Mouse (Mus musculus) gastrocnemius, postnatal 25 days (tissue): ENCODE data around the gene Rps15. TPM values are rescaled to one million over a fixed set of nuclear protein-coding genes. Genes with fewer than 3 reads are reported as not detected.
"Not testable (repeated sequence)": the region's sequence is repeated elsewhere in the genome, so short reads cannot be mapped to it uniquely, and the experiment has no call there.

ENCODE experiments used
- DNase-seq: peaks from one replicate; pipeline ENCODE4 v3.0.0; 2022
- long read RNA-seq, 2 experiments: library from polyadenylated mRNA; stranded (forward); transcript quantifications; one replicate each; pipeline ENCODE4 v2.0.0; 2021
- total RNA-seq, 2 experiments: library from RNA; stranded (reverse); gene quantifications; 1 replicate in 1 of 2; 2 replicates in 1 of 2; pipeline ENCODE4 v1.2.3; 2021

The Rps15 gene
- total RNA-seq: 100 to 1,000 TPM; 575 to 593 TPM
- long read RNA-seq, experiment 1, transcript Rps15-202 (4 exons, 500 nt): major isoform, 207 of 279 reads
- long read RNA-seq, experiment 1, transcript Rps15-201 (3 exons, 572 nt): minor isoform, 12 of 279 reads
- long read RNA-seq, experiment 1, partial matches to known transcripts: 18 of 279 reads
- long read RNA-seq, experiment 1, other reads (novel, unspliced or antisense): 42 of 279 reads
- long read RNA-seq, experiment 2, transcript Rps15-202 (4 exons, 500 nt): major isoform, 158 of 216 reads
- long read RNA-seq, experiment 2, transcript Rps15-201 (3 exons, 572 nt): minor isoform, 11 of 216 reads
- long read RNA-seq, experiment 2, partial matches to known transcripts: 43 of 216 reads
- long read RNA-seq, experiment 2, other reads (novel, unspliced or antisense): 4 of 216 reads

DNA sequence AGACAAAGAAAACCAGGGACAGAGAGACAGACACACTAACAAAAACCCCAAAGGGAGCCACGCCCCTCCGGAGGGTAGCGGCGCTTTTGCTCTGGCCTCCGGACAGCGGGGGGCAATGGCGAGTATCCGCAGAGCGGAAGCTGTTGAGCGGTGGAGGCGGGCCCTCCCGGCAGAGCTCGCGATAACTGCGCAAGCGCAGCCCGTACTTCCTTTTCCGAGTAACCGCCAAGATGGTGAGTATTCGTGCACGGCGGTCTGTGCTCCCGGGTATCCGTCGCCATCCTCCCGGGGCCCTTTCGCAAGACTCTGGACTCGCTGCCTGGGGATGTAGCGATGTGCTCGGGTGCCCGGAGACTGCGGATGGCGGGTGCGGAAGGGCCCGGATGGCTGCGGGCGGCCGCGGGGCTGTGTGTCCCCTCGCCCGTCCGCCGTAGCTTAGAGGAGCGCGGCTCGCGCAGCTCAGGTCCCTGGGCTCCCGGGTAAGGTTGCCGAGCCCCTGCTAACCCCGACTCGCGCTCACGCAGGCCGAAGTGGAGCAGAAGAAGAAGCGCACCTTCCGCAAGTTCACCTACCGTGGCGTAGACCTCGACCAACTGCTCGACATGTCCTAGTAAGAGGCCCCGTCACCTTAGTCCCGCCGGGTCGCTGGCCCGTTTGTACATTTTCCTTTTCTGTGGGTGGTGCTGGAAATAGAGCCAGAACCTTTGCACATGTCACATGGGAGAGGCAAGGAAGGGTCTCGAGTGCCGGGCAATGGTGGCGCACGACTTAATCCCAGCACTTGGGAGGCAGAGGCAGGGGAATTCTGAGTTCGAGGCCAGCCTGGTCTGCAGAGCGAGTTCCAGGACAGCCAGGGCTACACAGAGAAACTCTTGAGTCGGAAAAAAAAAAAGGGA, at the start of gene Rps15:
TSS of gene Rps15 (plus strand) at position 203 of the 896 bp plus-strand sequence.
- DNase-seq: peak; percentile 92

DNA sequence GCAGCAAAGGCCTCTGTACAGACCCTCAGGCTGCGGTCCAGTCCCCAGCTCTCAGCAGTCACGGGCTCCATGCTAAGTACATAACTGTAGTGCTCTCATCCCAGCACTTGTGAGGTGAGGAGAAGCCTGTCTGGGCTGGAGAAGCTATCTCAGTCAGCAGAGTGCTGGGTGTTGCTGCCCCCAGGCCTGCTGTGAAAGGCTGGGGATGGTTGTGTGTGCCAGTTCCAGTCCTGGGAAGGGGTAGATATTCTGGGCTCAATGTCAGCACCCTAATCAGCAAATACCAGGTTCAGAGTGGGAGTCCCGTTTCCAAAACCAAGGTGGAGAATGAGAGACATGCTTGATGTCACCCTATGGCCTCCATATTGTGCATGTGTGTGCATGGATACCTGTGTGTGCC, 49.6 kb upstream of the Rps15 start:
- DNase-seq: no peak

DNA sequence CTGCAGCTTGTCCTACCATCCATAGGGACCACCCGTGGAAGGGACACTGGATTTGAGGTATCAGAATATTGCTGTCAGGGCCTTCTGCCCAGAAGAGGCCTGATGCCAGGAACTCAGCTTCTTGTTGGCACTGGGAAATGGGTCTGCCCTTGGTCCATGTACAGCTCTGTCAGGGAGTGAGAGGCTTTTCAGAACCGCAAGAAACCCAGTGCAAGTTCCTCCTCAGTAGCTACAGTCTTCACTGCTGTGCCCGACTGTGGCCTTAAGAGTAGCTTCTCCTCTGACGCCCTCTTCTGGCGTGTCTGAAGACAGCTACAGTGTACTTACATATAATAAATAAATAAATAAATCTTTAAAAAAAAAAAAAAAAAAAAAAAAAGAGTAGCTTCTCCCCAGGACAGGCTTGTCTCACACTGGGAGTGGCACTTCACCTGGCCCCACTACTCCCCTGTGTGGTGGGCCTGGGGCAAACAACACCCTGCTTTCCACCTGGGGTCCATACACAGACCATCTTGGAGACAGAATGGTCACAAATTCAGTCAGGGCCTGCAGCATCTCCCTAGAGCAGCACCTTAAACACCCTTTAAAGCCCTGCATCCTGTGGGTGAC, 47.4 kb upstream of the Rps15 start:
- DNase-seq: no peak

DNA sequence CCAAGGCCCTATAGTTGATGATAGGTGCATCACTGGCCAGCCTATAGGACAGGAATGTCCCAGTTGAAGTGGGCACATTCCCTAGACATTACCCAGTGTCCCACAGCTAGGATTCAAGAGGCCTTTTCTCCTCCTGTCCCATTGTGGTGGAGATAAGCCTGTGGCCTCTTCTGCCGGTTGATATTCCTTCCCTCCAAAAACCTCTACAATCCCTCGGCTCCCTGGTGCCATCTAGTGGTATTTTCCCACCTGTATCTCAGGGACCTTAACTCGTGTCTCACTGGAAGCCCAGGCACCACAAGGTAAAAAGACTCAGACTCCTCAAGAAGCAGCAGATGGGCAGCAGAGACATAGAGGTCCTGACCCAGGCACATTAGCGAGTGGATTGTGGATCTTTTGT, 46.7 kb upstream of the Rps15 start:
- DNase-seq: peak; percentile 51

DNA sequence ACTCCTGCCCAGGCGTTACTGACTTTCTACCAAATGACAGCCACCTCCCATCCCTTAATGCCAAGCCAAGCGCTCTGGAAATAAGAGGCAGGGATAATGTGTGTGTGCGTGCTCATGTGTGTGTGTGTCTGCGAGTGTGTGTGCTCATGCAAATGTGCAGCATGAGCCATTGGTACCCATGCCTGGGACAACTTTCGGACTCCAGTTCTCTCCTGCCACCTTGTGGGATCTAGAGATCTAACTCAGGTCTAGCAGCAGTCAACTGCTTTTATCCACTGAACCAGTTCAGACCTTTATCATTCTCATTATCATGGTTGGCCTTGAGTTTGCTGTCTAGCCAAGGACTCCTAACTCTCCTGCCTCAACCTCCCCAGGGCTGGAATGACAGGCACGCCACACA, 44.4 kb upstream of the Rps15 start:
- DNase-seq: no peak

DNA sequence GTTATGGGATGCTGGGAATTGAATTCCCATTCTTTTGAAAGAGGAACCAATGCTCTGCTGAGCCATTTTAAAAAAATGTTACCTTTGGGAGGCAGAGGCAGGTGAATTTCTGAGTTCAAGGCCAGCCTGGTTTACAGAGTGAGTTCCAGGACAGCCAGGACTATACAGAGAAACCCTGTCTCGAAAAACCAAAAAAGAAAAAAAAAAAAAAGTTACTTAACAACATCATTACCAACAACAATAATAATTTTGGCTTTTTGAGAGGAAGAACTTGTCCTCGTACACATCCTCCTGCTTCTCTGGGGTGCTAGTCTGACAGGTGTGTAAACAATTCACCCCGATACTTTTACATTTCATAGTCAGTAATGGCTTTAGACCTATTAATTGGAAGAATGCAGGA, 43.8 kb upstream of the Rps15 start:
- not testable (repeated sequence) for DNase-seq

DNA sequence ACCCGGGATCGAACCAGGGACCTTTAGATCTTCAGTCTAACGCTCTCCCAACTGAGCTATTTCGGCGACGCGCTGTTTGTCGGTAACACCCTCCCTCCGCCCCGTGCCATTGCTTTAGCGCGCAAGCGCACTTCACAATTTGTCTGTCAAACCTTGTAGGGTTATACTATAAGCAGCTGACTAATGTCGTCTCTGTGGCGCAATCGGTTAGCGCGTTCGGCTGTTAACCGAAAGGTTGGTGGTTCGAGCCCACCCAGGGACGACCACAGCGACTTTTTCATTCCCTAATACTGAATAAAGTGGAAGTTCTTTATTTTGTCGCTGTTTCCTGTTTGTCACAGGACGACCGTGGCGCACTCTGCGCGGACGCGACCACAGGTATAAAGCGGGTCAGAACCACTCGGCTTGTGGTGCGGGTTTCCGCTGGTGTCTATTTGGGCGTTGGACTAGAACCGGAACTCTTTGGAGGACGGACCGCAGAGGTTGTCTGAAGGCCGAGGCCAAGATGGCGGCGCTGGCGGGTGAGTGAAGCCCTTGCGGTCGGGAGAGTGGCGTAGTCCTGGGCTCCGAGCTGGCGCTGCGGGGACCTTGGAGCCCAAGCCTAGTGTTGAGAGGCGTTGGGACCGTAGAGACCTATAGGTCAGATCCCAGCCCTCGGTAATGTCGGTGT, 43.1 kb upstream of the Rps15 start, which contains the start of gene Ndufs7:
TSS of gene Ndufs7 (plus strand) at position 151 of the 670 bp plus-strand sequence.
- DNase-seq: peak; percentile 89

DNA sequence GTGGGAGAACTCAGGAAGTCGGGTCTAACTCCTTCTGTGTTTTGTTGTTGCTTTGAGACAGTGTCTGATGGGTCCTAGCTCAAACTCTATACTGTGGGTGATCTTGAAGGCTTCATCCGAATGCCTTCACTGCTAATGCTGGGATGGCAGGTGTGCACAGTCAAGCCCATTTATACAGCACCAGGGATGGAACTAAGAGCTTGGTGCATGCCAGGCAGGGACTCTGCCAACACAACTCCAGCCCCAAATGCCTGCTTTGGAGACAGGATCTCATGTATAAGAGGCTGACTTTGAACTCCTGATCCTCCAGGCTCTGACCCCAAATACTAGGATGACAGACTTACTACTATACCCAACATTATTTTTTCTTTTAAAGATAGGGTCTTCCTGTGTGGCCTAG, 42.2 kb upstream of the Rps15 start:
- no peak for DNase-seq

DNA sequence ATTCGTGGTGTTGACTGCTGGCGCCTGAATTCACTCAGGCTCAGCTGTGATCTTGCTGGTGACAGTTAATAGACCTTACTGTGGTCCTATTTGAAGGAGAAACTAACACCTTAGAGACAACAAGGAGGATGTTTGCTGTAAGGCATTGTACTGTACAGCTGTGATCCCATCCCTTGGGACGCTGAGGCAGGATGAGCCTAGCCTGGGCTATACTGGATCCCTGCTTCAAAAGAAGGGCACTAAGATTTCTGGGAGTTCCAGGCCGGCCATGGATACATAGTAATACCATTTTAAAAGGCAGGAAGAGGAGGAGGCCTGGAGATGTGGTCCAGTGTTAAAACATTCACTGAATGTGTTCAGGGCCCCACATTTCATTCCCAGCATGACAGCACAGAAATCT, 41.7 kb upstream of the Rps15 start:
- DNase-seq: no peak

DNA sequence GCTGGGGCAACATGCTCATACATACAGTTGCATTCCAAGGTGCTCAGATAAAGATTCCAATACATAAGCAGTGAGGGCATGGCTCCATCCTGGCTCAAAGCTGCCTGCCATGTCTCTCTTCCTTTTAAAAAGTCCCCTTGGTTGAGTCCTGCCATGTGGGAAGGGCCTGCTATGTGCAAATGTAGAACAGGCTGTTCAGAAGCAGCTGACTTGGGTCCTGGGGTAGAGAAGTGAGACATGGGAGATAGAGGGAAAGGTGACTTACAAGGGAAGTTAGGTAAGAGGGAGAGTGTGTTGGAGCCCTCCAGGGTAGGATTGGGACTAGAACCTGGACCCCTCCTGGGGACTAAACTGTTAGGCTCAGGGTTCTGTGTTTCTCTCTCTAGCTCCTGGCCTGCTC, 40.2 kb upstream of the Rps15 start:
- no peak for DNase-seq

DNA sequence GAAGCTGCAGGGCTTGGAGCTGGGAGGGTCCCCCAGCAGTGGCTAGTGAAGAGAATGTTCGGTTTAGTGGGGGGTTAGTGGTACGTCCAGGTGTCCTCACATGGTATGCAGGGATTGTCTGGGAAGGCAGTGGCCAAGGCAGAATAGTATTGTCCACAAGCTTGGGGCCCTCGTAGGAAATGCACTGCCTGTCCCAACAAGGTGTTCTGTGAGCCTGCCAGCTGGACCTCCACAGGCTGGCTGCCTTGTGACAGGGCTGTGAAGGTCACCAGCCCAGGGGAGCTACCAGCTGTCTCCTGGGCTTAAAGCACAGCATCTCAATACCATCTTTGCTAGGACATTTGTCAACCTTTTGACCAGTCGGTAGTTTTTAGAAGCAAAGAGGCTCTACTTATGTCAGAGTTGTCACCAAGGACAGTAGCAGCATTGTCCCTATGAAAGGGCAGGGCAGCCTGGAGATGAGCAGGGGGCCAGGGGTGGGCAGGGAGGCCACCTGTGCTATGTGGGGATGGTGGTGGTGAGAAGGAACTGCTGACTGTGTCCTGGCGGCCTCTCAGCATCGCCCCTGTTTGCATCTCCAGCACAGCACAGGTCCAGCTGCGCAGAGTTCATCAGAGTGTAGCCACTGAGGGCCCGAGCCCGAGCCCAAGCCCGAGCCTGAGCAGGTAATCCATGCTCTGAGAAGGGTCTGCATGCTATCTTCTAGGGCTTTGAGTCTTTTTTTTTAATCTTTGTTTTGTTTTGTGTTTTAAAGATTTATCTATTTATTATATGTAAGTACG, 39.6 kb upstream of the Rps15 start:
- peak; percentile 59 for DNase-seq

DNA sequence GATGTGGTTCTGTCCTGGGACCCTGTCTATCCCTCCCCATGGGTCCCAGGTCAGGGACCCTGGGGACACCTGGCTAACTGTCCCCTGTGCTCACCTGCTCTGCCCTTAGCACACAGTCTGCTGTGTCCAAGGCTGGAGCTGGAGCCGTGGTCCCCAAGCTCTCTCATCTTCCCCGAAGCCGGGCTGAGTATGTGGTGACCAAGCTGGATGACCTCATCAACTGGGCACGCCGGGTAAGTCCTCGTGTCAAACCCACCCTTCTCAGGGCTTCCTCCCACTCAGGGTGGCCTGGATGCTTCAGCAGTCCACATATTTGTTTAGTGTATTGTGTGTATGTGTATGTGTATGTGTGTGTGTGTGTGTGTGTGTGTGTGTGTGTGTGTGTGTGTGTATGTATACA, 38.7 kb upstream of the Rps15 start:
- no peak for DNase-seq

DNA sequence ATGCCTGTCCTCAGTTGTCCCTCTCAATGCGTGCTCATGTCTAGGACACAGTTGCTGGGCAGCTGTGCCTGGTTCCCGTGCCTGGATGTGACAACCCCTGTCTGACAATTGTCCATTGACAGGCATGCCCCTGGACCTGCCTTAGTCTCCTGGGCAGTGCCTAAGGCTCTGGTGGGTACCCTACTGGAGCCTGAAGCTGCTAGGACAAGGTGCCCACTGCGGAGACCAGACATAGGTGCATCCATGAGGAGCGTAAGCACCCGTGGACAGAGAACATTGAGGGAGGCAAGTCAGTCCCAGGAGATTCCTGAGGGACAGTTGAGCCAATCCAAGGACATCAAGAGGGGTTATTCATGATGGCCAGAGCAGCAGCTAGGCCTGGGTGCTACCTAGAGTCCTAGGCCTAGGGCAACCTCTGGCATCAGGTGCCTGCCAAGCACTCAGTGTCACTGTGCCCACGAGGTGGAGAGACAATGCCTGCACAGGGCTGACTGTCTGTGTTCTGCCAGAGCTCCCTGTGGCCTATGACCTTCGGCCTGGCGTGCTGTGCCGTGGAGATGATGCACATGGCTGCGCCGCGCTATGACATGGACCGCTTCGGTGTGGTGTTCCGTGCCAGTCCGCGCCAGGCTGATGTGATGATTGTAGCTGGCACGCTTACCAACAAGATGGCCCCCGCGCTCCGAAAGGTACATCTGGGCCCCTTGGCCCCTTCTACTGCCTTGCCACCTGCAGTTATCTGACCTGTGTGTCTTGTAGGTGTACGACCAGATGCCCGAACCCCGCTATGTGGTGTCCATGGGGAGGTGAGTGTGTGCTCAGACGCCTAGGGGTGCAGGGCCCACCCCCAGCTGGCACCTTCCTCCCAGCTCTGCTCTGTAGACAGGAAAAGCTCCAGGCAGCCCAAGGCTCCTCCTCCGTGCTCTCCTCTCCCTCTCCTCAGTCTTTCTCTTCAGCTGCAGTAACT, 37.6 kb upstream of the Rps15 start:
- no peak for DNase-seq

DNA sequence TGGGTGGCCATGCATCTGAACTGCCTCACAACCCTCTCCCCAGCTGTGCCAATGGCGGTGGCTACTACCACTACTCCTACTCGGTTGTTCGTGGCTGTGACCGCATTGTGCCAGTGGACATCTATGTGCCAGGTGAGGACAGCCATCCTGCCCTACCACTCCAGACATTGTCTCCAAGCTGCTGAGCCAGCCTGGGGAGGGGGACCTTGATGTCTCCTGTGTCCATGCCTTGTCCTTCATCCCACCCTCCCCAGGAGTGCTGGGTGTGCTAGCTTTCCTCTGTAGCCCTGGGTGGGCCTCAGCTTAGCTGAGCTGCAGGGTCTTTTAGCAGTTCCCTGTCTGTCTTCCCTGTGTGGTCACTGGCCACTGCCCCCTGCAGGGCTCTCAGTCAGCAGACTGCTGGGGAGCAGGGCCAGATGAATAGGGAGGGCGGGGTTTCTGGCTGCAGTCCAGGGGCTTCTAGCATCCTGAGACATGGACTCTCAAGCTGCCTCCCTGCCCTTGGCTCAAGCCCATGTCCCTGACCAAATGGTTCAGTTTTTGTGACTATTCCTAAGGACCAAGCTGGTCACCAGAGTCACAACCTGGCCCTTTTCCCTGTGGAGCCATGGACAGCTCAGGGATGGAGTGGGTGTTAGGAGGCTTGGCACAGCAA, 36.2 kb upstream of the Rps15 start:
- no peak for DNase-seq

DNA sequence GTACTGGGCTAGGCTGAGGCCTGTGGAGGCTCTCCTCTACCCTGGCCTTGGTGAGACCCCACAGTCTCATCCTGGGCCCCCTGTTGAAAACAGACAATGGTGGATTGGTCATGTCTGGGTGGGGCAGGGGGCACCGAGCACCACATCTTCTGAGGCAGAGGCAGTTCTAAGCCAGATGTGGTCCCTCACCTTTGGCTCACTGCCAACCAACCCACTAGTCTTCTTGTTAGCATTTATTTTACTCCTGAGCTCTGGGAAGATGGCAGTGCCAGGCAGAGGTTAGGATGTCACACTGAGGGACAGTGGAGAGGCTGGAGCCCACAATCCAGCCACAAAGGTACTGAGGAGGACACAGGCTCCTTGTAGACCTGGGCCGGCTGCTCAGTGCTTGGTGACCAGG, 34.3 kb upstream of the Rps15 start:
- no peak for DNase-seq

DNA sequence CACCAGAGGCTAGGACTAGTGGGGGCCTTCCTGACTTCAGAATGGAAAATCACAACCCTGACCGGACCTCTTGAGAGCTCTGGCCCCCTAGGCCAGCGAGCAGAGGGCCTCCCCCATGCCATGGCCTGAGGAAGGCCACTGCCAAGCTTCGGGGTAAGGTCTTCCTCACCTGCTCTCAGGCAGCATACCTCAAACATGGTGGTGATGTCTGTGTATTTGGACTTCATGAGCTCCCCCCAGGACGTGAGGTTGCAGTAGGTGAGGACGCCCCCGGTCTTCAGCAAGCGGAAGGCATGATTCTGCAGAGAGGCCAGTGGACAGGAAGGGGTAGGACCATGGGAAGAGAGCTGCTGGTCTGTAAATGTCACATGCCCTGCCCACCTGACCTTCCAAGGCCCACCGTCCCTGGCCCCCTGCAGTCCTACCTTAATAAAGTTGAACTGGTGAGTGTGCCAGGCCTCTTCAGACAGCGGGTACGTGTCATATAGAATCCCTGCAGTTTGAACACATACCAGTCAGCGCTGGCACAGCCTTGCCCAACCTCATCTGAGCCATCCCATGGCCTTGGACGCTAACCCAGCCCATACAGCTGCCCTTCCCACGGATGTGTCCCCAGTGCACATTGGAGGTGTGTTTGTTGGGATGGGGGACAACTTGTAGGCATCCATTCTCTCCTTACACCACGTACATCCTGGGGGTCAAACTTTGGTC, 33.3 kb upstream of the Rps15 start:
- DNase-seq: no peak

DNA sequence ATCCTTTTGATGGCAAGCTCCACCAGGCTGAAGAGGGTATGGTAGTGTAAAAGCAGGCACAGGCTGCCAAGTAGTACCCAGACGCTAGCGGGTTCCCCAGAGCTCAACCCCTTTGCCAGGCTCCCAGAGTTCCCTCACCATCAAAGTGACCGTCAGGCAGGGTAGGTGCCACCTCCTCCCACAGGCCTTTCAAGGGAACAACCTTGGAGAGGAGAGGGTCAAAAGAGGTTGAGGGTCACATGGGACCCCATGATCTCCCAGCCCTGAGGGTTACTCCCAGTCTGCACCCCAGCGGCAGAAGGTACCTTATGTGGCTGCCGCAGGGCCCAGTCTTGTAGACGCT, 32.8 kb upstream of the Rps15 start:
- no peak for DNase-seq

DNA sequence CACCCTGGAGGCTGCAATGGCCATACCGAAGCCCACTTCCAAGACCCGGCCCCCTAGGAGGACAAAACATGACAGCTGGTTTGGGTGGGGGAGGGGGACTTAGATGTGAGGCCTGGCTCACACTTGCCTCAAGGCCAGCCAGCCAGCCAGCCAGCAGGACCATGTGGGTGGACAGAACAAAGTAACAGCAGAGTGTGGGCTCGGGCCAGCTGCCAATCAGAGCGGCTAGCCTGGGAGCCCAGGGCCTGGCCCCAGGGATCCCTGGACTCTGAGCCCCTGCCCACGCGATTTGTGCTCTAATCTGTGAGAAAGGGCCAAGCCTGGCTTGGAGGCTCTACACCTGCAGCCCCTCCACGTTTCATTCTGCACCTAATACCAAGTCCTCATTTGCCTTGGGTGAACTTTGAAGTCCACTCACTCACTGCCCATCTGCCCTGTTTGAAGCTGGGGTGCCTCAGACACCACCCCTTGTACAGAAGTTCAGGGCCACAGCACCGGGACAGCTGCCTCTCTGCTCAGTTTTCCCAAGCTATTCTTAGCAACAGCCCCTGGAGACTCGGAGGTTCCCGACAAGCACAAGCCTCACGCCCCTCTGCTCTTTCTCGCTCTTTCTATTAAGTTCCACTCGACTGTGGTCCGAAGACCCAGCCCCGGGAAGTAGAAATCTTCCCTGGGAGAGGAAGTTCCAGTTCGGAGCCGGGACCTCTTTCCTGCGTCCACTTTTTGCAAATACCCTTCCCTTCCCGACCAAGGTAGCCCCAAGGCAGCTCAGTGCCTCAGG, 32.2 kb upstream of the Rps15 start:
- DNase-seq: peak; percentile 72
